Mouse (Mus musculus) CD4-positive helper T cell, adult 2 months (primary cell): ENCODE data around the gene Col9a1.

ENCODE experiments used
- DNase-seq: peaks from one replicate; pipeline ENCODE4 v3.0.0-alpha.2; 2012; ENCODE audit warnings: low read depth, missing footprints, low spot score

Gene Col9a1

DNA sequence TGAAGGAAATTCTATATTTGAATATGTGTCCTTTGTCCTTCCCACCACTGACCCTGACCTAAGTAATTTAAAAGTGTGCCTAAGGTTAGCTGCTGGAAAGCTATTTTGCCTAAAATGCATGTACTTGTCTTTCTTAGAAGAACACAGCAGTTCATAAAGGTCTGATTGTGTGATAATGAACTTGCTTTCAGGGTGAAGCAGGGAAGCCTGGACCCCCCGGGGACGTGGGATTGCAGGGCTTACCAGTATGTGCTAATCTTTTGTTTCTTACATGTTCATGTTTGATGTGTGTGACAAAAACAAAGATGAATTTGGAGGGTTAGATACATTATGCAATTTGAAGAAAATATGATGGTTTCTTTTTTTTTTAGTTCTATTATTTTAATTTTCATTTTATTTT is 44.8 kb downstream of the Col9a1 start:
- no peak for DNase-seq

DNA sequence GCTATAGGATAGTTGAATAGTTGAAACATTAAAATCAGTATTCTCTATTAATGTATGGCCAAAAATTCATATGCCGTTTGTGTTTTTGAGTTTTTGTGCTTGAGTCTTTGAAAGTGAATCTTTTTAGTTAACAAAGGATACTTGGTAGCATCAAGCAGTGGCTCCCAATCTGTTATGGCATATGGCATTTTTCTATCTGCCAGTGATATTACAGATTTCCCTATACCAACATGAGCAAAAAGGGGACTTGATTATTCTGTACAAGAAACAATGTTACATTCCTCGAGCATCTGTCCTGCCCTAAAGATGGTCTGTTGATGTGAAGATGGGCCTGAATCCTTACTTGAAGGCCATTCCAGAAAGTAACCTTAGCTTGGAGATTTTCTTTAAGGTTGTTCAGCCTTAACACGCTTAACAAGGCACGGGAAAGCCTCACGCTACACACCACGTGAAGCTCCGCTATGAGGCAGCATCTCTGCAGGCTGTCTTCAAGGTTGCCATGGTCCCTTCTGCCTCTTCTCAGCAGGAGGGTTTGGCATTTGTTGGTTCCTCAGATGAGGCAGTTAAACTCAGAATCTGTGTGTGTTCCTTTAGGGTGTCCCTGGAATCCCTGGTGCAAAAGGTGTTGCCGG is 45.7 kb downstream of the Col9a1 start:
- no peak for DNase-seq

- DNase-seq: no peak
These were observed 48.6 kb downstream of the Col9a1 start for GRCm38 (mm10) chr1:24225825-24226526.

- no peak for DNase-seq
These were observed 49.7 kb downstream of the Col9a1 start for GRCm38 (mm10) chr1:24226941-24227711.

DNA sequence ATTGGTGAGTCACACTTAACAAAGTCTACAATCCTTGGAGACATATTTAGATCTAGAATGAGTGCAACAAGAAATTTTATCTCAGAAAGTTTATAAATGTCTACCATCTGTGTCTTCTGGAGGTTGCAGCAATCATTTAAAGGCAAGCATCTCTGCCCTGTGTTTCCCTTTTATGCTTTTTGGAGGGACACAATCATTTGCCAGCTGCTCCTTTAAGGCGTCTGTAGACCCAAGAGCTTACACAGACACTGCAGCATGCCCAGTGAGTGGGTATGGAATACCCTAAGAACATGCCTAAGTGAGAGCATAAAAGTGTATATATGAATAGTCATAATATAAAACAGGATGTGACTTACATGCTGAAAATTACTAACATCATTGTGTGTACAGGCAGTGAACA is 52.1 kb downstream of the Col9a1 start:
- DNase-seq: no peak

DNA sequence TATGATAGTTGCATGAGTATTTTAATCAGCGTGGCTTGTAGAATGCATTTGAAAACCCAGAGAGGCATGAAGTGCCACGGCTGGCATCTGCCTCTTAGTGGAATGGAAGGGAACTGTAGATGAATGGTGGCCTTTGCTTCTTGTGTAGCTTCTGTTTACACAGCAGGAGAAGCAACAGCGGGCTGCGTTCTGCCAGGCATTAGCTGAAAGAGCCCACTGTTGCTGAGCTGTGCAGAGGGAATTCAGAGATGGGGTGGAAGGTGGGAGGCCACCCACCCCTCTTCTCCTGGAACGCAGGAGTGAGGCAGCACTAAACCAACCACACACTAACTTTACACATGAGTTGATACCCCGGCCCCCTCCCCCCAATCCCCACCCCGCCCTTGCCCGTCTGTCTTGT is 53.0 kb downstream of the Col9a1 start:
- DNase-seq: no peak

GRCm38 (mm10) chr1:24231504-24232270 is 54.3 kb downstream of the Col9a1 start:
- DNase-seq: no peak

DNA sequence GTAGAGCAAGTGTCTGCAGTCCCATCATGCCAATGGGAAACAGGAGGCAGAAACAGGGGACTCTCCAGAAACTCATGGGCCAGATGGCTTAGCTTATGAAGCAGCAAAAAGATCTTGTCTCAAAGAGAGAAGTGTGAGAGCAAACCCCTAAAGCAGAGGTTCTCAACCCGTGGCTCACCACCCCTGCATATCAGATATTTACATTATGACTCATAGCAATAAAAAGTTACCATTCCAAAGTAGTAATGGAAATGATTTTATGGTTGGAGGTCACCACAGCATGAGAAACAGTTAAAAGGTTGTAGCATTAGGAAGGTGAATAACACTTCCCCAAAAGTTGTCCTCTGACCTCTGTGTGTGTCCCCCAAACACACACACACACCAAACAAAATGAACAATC is 58.9 kb downstream of the Col9a1 start:
- no peak for DNase-seq

DNA sequence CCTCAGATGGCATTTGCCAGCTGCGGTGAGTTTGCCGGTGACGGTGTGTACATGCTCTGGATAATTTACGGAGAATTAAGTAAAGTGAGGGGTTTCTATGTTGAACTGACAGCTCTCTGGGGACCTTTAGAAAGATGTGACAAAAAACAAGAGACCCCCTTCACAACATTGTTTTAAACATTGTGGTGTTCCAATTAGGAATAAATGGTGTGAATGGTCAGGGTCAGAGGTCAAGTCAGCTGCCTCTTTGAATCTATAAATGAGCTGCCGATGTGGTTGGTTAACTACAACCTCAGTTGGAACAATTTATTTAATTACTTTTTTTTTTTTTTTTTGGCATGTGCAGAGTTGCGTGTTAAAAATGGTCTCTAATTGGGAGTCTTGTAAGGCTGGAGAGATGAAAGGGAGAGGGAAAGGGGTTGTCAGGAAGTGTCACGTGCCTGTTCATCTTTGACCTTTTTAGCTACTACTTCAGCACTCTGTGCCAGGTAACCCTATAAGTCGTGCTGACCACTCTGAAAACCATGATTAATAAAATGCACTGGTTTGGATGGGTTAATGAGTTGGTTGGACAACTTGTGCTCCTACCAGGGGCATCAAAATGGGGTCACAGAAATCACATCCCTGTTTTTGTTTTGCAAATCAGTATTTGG is 62.8 kb downstream of the Col9a1 start:
- no peak for DNase-seq

DNA sequence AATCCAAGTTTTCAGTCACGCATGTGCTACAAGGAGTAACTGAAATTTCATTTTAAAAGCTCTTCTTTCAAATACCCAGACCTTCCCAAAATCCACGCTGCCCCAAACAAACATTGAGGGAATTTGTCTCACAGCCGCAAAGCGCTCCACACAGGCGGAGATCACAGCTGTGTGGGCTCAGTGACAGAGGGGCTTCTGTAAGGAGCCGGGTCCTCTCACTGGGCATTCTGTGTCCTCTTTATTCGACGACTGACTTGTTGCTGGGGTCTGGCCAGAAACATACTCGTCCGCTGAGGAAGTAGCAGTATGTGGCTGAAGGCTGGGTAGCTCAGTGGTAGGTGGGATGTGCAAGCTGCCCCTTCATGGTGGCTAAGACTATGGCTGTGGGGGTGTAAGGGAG is 67.5 kb downstream of the Col9a1 start:
- DNase-seq: no peak

- no peak for DNase-seq
These were observed 68.4 kb downstream of the Col9a1 start for GRCm38 (mm10) chr1:24245700-24246375.

GRCm38 (mm10) chr1:24248294-24249104 is 71.1 kb downstream of the Col9a1 start:
- DNase-seq: no peak

- no peak for DNase-seq
These were observed 71.8 kb downstream of the Col9a1 start for GRCm38 (mm10) chr1:24249105-24249664.

DNA sequence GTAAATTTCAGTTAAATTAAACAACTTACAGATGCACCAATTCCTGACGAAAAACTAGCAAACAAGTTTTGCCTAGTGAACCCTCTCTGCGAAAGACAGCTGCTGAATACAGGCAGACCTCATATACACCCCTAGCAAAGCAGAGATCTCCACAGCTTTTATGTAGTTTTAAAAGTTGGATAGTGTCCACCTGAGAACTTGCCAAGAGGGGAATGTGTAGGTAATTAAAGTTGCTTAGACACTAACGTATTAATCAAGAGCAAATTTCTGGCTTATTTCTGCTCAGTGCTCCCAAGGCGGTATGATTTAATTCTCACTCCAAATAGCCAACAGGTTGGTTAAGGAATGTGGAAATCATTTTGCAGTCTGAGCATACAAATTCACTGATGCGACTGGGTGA is 80.6 kb downstream of the Col9a1 start:
- no peak for DNase-seq

GRCm38 (mm10) chr1:24259419-24259818 is 82.0 kb downstream of the Col9a1 start:
- no peak for DNase-seq

DNA sequence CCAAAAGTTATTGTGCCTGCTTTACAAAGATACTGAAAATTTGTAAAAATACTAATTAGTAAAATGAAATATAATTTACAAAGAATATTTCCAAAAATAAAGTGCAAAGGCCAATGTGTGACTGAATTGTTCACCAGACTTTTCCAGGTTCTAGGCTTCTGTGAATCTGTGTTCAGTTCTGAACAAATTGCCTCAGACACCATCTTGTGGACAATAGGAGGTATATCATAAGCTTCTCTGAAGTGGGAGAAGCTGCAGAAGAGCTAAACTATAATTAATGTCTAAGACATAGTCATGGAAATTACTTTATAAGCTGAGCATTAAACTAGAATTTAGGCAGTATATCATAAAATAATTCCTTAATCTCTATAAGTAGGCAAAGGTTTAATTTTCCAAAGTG is 83.8 kb downstream of the Col9a1 start:
- no peak for DNase-seq

GRCm38 (mm10) chr1:24267022-24267421 is 89.6 kb downstream of the Col9a1 start:
- no peak for DNase-seq

- no peak for DNase-seq
These were observed 109.0 kb downstream of the Col9a1 start for GRCm38 (mm10) chr1:24286360-24286759.

DNA sequence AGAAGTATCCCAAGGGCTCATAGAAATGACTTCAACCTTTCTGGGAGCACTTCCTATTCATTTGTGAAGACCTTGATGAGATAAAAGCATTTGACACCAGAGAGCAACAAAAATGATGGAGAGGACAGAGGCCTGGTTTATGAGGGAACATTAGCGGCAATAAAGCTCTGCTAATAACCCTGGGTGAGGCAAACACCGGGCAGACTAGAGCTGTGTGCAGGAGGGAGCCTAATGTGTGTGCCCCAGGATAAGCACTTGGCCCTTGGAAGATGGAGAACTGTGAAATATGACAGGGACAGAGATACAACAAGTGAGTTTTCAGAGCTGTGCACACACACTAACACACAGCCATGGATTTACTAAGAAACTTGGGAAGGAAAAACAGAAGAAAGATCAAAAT is 115.1 kb downstream of the Col9a1 start:
- no peak for DNase-seq
